Mouse (Mus musculus) brain, embryonic 14.5 days (tissue): ENCODE measurements around the gene Mrm1.

Experiments
- CTCF ChIP-seq: fragments of 200-500 bp; IDR thresholded peaks from 2 replicates; pipeline ENCODE4 v1.5.1; 2012; ENCODE audit warnings: inconsistent platforms, mild to moderate bottlenecking, moderate library complexity, borderline replicate concordance; ENCODE audit not compliant: insufficient read depth, insufficient read length; ENCODE audit errors: extremely low read depth
- POLR2A ChIP-seq: fragments of 200-500 bp; IDR thresholded peaks from 2 replicates; pipeline ENCODE4 v1.6.1; 2012; ENCODE audit warnings: mild to moderate bottlenecking, inconsistent platforms, borderline replicate concordance; ENCODE audit not compliant: poor library complexity, insufficient read depth, insufficient read length, severe bottlenecking; ENCODE audit errors: extremely low read depth

GRCm38 (mm10) chr11:84846741-84847474 lies 27.6 kb upstream of the Mrm1 start:
- TF ChIP-seq CTCF (no peak), POLR2A (no peak)
